Mouse (Mus musculus): ENCODE data around the gene P2rx4.
"Not testable (repeated sequence)": the region's sequence is repeated elsewhere in the genome, so short reads cannot be mapped to it uniquely, and the experiment has no call there.

Gene P2rx4

GRCm38 (mm10) chr5:122707276-122708181 is at the start of gene P2rx4:
Gene P2rx4 (plus strand): TSS chr5:122707544.
- DNase-seq, result peak; percentile 94

GRCm38 (mm10) chr5:122662501-122662900 is 44.8 kb upstream of the P2rx4 start:
- DNase-seq, result no peak

- DNase-seq, result no peak
These were observed 42.3 kb upstream of the P2rx4 start for GRCm38 (mm10) chr5:122665036-122665435.

GRCm38 (mm10) chr5:122668981-122669897 is 38.1 kb upstream of the P2rx4 start:
- DNase-seq, result no peak

GRCm38 (mm10) chr5:122671641-122672040 is 35.7 kb upstream of the P2rx4 start:
- not testable (repeated sequence) for DNase-seq

- no peak for DNase-seq
These were observed 35.0 kb upstream of the P2rx4 start for GRCm38 (mm10) chr5:122672298-122672697.

GRCm38 (mm10) chr5:122676002-122676401 is 31.3 kb upstream of the P2rx4 start:
- DNase-seq, result no peak

- DNase-seq, result no peak
These were observed 29.4 kb upstream of the P2rx4 start for GRCm38 (mm10) chr5:122677983-122678382.

- peak; percentile 47 for DNase-seq
These were observed 27.5 kb upstream of the P2rx4 start for GRCm38 (mm10) chr5:122679881-122680280.

- DNase-seq, result no peak
These were observed 26.1 kb upstream of the P2rx4 start for GRCm38 (mm10) chr5:122681276-122681675.

GRCm38 (mm10) chr5:122683926-122684325 is 23.4 kb upstream of the P2rx4 start:
- no peak for DNase-seq

GRCm38 (mm10) chr5:122687391-122687790 is 20.0 kb upstream of the P2rx4 start:
- no peak for DNase-seq

GRCm38 (mm10) chr5:122689153-122689552 is 18.2 kb upstream of the P2rx4 start:
- DNase-seq, result no peak

GRCm38 (mm10) chr5:122690486-122690885 is 16.9 kb upstream of the P2rx4 start:
- DNase-seq, result no peak

- DNase-seq, result peak; percentile 80
These were observed 13.7 kb upstream of the P2rx4 start for GRCm38 (mm10) chr5:122693431-122694207.

GRCm38 (mm10) chr5:122695516-122695915 is 11.8 kb upstream of the P2rx4 start:
- DNase-seq, result no peak

GRCm38 (mm10) chr5:122698041-122698700 is 9.2 kb upstream of the P2rx4 start:
- DNase-seq, result no peak

- DNase-seq, result no peak
These were observed 8.7 kb upstream of the P2rx4 start for GRCm38 (mm10) chr5:122698701-122699060.

- DNase-seq, result no peak
These were observed 7.1 kb upstream of the P2rx4 start for GRCm38 (mm10) chr5:122700109-122700836.

- no peak for DNase-seq
These were observed 6.5 kb upstream of the P2rx4 start for GRCm38 (mm10) chr5:122700837-122701212.

- no peak for DNase-seq
These were observed 5.2 kb upstream of the P2rx4 start for GRCm38 (mm10) chr5:122702156-122702555.

GRCm38 (mm10) chr5:122703574-122703973 is 3.8 kb upstream of the P2rx4 start:
- no peak for DNase-seq
